Mouse (Mus musculus) midbrain, embryonic 16.5 days (tissue): Measurements from ENCODE around the gene Kdsr. TPM values are rescaled to one million over a fixed set of nuclear protein-coding genes. Genes with fewer than 3 reads are reported as not detected.

Source experiments
- ATAC-seq: fragments of 200-750 bp; cut with Nextera tagmentation; 2 replicates; pipeline ENCODE4 v1.8.0; 2017; ENCODE audit warnings: moderate TSS enrichment
- H3K27ac ChIP-seq: fragments of 300-500 bp; sonication (generic); 2 replicates; pipeline ENCODE4 v1.5.1; 2014; ENCODE audit warnings: mild to moderate bottlenecking, low read length, mixed read lengths
- H3K27me3 ChIP-seq: fragments of 300-500 bp; sonication (generic); 2 replicates; pipeline ENCODE4 v1.6.1; 2014; ENCODE audit warnings: low read depth, low read length, mixed read lengths; ENCODE audit not compliant: control insufficient read depth, insufficient read depth
- H3K36me3 ChIP-seq: fragments of 300-500 bp; sonication (generic); 2 replicates; pipeline ENCODE4 v1.6.1; 2014; ENCODE audit warnings: mild to moderate bottlenecking, low read length, moderate library complexity, mixed read lengths; ENCODE audit not compliant: control insufficient read depth, insufficient read depth
- H3K4me1 ChIP-seq: fragments of 300-500 bp; sonication (generic); 2 replicates; pipeline ENCODE4 v1.6.1; 2014; ENCODE audit warnings: mild to moderate bottlenecking, low read length, mixed read lengths; ENCODE audit not compliant: control insufficient read depth, insufficient read depth
- H3K4me2 ChIP-seq: fragments of 300-500 bp; sonication (generic); 2 replicates; pipeline ENCODE4 v1.6.1; 2014; ENCODE audit warnings: mild to moderate bottlenecking, low read length, mixed read lengths
- H3K4me3 ChIP-seq: fragments of 300-500 bp; sonication (generic); 2 replicates; pipeline ENCODE4 v1.5.1; 2014; ENCODE audit warnings: low read depth, mild to moderate bottlenecking, low read length, moderate library complexity, mixed read lengths
- H3K9ac ChIP-seq: fragments of 300-500 bp; sonication (generic); 2 replicates; pipeline ENCODE4 v1.6.1; 2014; ENCODE audit warnings: low read depth, low read length, mixed read lengths
- H3K9me3 ChIP-seq: fragments of 300-500 bp; sonication (generic); replicated peaks from 2 replicates; pipeline ENCODE4 v1.6.1; 2014; ENCODE audit warnings: mild to moderate bottlenecking, low read length, mixed read lengths; ENCODE audit not compliant: control insufficient read depth, poor library complexity, severe bottlenecking
- WGBS: fragments of 180-500 bp; shearing (Covaris S2); extraction: QIAGEN DNeasy Blood & Tissue Kit; methylation state at CpG from one replicate; pipeline ENCODE4 v1.1.7; 2014; 5-methylcytosine and 5-hydroxymethylcytosine counted together
- polyA plus RNA-seq: library from polyadenylated mRNA; unstranded; fragments of >200 nt; fragmentation: Nextera tagmentation; extraction: Ambion mirVana; gene quantifications from 2 replicates; pipeline ENCODE4 v1.2.1, GENCODE M21; 2015

Gene Kdsr
- polyA plus RNA-seq, 1 experiment from 2014 or later, result 17.2 TPM

DNA sequence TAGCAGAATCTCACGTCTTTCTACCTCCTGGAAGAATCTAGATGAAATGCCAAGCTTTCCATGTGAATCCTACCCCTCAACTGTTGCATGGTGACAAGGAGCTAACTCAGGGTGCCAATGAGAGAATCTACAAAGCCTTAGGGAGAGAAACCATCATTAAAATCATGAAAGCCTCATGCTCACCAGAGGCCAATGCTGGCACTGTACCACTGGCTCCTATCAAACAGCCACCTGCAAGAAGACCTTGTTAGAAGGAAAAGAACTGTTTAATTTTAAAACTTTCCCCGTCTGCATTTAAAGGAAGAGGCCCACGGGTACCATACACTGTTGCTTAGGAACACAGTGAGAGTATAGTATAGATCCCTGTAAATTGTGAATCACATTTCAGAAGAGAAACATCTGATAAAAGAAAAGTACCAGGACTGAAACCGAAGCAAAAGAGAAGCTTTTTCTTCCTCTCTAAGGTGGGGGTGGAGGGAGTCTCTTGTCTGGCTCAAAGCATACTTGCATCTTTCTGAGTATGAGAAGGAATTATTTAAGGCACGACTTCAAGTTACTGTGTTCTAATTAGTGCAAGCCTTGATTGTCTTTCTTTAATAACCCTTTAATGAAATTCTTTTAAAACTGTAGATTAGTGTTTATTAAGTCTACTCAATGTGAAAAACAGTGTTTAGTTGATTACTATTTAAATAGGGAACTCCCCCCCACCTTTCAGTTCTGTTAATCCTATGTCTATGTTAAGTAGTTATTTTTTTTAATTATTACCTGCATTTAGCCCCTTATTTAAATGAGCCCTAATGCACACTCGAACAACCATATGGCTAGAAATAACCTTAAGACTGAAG, 52.3 kb downstream of the Kdsr start:
- Histone ChIP-seq H3K4me3 (no peak overlapping the region), H3K9ac (no peak overlapping the region), H3K9me3 (no peaks in the 10 kb centered on the region), H3K4me1 (peaks cover 13% of the 10 kb centered on the region), H3K4me2 (no peak overlapping the region), H3K36me3 (no peaks in the 10 kb centered on the region), H3K27ac (no peak overlapping the region), H3K27me3 (no peaks in the 10 kb centered on the region)
- ATAC-seq, result no peak
- 75% methylated on average over 6 of the region's 6 CpGs for WGBS

DNA sequence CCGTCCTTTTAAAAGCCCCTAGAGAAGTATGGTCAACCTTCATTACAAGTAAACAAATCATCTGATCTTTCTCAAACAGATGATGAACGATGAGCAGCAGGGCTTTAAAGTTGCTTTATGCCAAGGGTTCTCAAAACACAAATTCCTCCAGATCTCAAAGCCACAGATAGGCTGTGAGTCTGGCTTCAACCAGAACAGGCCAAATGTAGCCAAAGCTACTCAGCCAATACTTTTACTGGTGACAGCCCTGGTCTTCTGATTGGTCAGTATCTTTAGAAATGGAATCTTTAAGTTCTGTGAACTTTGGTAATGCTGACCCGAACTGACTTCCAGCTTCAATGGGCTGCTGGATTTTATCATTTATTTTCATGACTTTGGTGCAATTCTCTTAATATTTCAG, 56.3 kb downstream of the Kdsr start:
- WGBS, result 55% methylated on average over 3 of the region's 3 CpGs
- H3K9me3 ChIP-seq, result no peaks in the 10 kb centered on the region
- H3K36me3 ChIP-seq, result no peaks in the 10 kb centered on the region
- no peak for ATAC-seq
- H3K4me3 ChIP-seq, result no peak overlapping the region
- no peaks in the 10 kb centered on the region for H3K27me3 ChIP-seq
- H3K9ac ChIP-seq, result no peak overlapping the region
- peaks cover 2% of the 10 kb centered on the region for H3K4me1 ChIP-seq
- H3K4me2 ChIP-seq, result no peak overlapping the region
- H3K27ac ChIP-seq, result no peak overlapping the region

DNA sequence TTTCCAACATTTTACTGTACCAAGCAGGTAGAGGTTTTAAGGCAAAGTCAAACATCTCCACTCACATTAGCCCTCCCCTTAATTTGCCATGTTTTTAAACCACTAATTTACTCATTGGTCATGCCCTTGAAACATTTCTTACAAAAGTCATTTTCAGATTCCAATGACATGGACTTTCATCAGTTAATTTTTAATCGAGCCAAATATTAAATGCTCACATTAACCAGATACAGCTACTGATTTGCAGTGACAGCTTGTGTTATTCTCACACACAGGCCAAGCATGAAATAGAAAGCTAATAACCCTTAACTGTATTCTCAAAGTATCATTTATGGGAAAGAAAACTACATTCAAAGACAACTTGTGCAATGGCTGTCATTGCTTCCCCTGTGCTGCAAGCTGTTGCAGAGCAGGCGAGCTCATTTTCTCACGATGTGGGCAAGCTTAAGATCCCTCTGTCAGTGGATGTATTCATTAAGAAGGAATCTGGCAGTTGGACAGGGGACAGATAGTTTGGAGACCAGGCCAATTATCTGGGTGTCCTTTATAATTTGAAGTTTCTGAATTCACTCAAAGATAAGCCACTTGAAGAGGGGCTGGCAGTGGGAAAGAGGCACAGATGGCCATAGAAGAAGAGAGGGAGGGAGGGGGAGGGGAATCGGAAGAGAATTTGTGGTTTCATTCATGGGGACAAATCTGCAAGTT, 56.9 kb downstream of the Kdsr start:
- Histone ChIP-seq H3K36me3 (no peaks in the 10 kb centered on the region), H3K4me1 (peaks cover 2% of the 10 kb centered on the region; the same call in 1 of the 2 replicates), H3K9me3 (no peaks in the 10 kb centered on the region), H3K4me3 (no peak overlapping the region), H3K27ac (no peak overlapping the region), H3K4me2 (no peak overlapping the region), H3K9ac (no peak overlapping the region), H3K27me3 (no peaks in the 10 kb centered on the region)
- ATAC-seq, result peak; percentile 67; the same call in 1 of the 2 replicates
- WGBS, result 48% methylated on average over 4 of the region's 4 CpGs

DNA sequence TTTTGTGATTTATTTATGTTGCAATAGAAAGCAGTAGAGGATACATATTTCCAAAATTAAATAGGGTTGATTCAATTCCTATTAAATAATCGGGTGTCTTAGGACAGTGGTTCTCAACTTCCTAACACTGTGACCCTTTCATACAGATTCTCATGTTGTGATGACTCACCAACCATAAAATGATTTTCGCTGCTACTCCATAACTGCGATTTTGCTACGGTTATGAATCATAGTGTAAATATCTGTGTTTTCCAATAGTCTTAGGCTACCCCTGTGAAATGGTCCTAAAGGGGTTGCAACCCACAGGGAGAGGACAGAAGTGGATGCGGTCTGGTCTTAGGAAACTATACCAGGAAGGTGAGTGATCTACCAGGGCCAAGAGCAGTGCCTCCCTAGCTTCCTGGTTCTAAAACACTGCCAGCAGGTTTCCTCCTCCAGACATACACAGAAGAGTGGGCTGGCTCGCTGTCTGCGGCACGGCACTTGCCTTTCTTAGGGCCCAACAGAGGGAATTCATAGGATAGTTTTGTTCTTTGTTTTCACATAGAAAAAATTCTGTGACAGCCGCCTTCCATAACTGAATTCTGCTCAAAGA, 58.9 kb downstream of the Kdsr start:
- H3K27me3 ChIP-seq, result no peaks in the 10 kb centered on the region
- peaks cover 2% of the 10 kb centered on the region; the same call in 1 of the 2 replicates for H3K4me1 ChIP-seq
- H3K27ac ChIP-seq, result no peak overlapping the region
- ATAC-seq, result no peak
- 91% methylated on average over 9 of the region's 9 CpGs for WGBS
- no peaks in the 10 kb centered on the region for H3K9me3 ChIP-seq
- no peak overlapping the region for H3K4me2 ChIP-seq
- H3K9ac ChIP-seq, result no peak overlapping the region
- no peaks in the 10 kb centered on the region for H3K36me3 ChIP-seq
- H3K4me3 ChIP-seq, result no peak overlapping the region

DNA sequence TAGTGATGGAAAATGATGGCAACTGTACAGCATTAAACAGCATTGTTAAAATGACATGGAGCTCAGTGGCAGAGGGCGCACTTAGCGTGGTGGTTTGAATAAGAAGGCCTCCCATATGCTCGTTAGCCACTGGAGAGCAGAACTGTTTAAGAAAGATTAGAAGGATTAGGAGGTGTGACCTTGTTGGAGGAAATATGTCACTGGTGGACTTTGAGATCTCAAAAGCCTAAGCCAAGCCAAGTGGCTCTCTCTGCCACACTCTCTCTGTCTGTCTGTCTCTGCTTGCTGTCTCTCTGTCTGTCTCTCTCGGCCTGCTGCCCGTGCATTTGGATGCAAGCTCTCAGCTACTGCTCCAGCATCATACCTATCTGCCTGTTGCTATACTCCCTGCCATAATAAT, 63.1 kb downstream of the Kdsr start:
- Histone ChIP-seq H3K4me2 (no peak overlapping the region), H3K36me3 (no peaks in the 10 kb centered on the region), H3K27ac (no peak overlapping the region), H3K9ac (no peak overlapping the region), H3K27me3 (no peaks in the 10 kb centered on the region), H3K9me3 (no peaks in the 10 kb centered on the region), H3K4me1 (no peaks in the 10 kb centered on the region), H3K4me3 (no peak overlapping the region)
- WGBS, result 69% methylated on average over 5 of the region's 5 CpGs
- no peak for ATAC-seq

DNA sequence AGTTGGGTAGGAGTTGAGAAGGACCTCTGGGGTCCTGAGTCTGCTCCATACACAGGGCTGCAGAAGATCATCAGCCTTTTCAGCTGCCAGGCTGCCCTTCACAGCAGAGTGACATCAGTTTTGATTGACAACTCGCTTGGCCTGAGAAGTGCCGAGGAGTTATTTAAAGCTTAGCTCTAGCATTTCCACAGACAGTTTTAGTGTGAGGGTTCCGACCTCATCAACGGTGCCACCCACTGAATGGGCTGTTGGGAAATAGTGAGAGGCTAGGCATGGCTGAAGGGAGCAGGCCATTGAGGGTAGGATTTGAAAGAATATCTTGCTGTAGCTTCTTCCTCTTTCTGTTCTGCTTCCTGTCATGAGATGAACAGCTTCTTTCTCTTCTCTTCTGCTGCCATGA, 63.9 kb downstream of the Kdsr start:
- no peak overlapping the region for H3K9ac ChIP-seq
- 85% methylated on average over 4 of the region's 4 CpGs for WGBS
- H3K9me3 ChIP-seq, result no peaks in the 10 kb centered on the region
- no peaks in the 10 kb centered on the region for H3K4me1 ChIP-seq
- H3K4me2 ChIP-seq, result no peak overlapping the region
- H3K4me3 ChIP-seq, result no peak overlapping the region
- ATAC-seq, result no peak
- H3K27me3 ChIP-seq, result no peaks in the 10 kb centered on the region
- H3K27ac ChIP-seq, result no peak overlapping the region
- H3K36me3 ChIP-seq, result no peaks in the 10 kb centered on the region

DNA sequence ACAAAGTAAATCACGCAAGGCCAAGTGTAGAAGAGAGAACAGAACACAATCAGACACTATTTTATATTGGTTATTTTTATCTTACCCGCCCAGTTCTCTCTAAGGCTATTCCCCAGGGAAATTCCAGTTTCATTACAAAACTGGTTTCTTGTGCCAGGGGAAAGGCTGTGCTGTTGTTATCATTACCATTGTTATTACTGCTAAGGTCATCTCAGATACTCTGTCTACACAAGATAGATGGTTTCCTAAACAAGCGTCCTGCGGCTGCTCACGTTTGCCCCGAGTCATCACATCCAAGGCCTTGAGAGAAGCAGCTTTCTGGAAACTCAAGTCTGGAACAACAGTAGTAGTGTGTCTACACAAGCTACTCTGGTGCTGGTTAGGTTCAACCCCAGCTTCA, 65.2 kb downstream of the Kdsr start:
- ATAC-seq, result no peak
- Histone ChIP-seq H3K9me3 (no peaks in the 10 kb centered on the region), H3K27me3 (no peaks in the 10 kb centered on the region), H3K4me1 (no peaks in the 10 kb centered on the region), H3K9ac (no peak overlapping the region), H3K4me2 (no peak overlapping the region), H3K27ac (no peak overlapping the region), H3K4me3 (no peak overlapping the region), H3K36me3 (no peaks in the 10 kb centered on the region)
- 92% methylated on average over 6 of the region's 6 CpGs for WGBS

DNA sequence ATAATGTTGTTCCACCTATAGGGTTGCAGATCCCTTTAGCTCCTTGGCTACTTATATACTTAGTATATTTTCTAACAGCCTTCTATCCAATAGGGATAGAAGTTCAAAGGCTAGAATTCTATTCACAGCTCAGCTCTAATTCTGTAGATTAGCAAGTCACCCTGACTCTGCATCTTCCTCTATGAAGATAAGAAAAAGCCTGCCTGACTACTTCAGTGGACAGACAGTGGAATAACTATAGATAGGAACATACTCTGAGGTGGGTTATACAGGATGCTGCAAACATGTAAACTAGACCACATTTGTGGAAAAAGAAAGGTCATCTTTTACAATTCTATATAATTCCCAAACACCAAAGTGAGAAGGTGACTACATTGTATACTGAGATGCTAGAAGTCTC, 66.9 kb downstream of the Kdsr start:
- no peak for ATAC-seq
- H3K36me3 ChIP-seq, result no peaks in the 10 kb centered on the region
- H3K4me1 ChIP-seq, result no peaks in the 10 kb centered on the region
- H3K27ac ChIP-seq, result no peak overlapping the region
- no peaks in the 10 kb centered on the region for H3K27me3 ChIP-seq
- H3K4me3 ChIP-seq, result no peak overlapping the region
- no peak overlapping the region for H3K4me2 ChIP-seq
- no peak overlapping the region for H3K9ac ChIP-seq
- no peaks in the 10 kb centered on the region for H3K9me3 ChIP-seq

DNA sequence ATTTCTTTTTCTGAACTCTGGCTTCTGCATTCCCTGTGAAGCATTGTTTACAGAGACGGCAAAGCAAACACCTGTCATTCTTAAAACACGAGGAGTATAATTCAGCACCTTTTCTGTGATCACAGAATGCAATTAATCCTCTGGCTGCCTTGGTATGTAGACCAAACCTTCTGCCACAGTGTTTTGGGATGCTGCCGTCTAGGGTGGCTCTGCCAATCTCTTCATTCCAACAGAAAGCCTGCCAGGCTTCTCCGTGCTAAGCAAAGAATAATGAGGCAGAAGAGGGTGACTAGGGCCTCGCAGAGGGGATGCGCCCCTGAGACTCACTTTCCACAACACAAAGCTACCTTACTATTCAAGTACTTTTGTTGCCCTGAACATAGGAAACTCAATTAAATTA, 68.6 kb downstream of the Kdsr start:
- no peak overlapping the region for H3K27ac ChIP-seq
- H3K9ac ChIP-seq, result no peak overlapping the region
- ATAC-seq, result no peak
- no peaks in the 10 kb centered on the region for H3K4me1 ChIP-seq
- H3K4me2 ChIP-seq, result no peak overlapping the region
- H3K27me3 ChIP-seq, result no peaks in the 10 kb centered on the region
- H3K4me3 ChIP-seq, result no peak overlapping the region
- 74% methylated on average over 6 of the region's 6 CpGs for WGBS
- H3K36me3 ChIP-seq, result no peaks in the 10 kb centered on the region
- no peaks in the 10 kb centered on the region for H3K9me3 ChIP-seq
